Mouse (Mus musculus): ENCODE data around the gene Dgke. TPM values are rescaled to one million over a fixed set of nuclear protein-coding genes. Genes with fewer than 3 reads are reported as not detected.
"Not testable (repeated sequence)": the region's sequence is repeated elsewhere in the genome, so short reads cannot be mapped to it uniquely, and the experiment has no call there.

The Dgke gene
- total RNA-seq, 2 experiments from 2014 or later, result 0.84 to 1.8 TPM

DNA sequence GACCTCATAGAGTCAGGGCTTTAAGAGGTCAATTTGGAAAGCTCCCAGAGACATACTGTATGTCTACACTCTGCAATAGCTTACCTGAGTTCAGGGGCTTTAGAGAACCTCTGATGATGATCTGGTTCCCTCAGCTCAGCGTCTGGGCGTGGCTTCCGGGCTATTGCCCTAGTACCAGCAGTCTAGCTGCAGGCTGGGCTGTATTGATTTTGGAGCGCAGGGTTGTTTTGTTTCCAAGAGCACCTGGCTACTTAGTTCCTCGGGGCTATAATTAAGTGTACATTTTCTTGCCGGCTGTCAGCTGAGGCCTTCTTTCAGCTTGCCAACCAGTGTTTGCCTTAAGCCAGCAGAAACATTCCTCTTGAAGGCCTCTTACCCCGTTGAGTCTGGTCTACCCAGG is 57.2 kb downstream of the Dgke start:
- no peak for ATAC-seq (replicated peaks; ENCODE audit: low FRiP score, poor library complexity, severe bottlenecking)

DNA sequence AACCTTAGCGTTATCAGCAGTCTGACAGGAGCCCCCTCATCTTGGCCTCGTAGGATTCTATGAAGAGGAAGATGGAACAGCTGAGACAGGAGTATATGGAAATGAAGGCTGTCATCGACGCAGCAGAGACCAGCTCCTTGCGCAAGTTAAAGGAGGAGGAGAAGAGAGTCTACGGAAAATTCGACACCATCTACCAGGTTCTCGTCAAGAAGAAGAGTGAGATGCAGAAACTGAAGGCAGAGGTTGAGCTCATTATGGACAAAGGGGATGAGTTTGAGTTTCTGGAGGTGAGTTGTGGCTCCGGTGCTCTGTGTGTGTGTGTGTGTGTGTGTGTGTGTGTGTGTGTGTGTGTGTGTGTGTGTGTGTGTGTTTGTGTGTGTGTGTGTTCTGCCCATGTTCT is 57.6 kb downstream of the Dgke start:
- ATAC-seq (replicated peaks; ENCODE audit: low FRiP score, poor library complexity, severe bottlenecking), result no peak

DNA sequence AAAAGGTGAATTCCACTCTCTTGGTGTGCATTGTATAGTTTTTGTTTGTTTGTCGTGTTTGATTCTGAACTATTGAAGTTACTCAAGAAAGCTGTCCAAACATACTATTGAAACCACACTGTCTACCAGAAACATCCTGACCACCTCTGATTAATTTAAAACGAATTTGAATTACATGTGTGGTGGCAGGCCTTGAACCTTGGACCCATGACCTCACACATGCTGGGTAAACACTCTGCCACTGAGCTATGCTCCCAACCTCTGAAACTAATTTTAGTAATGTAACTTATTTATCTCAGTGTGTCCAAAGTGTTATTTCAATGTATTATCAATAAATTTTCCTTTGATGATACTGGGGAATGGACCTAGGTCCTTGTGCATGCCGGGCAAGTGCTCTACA is 59.1 kb downstream of the Dgke start:
- no peak for ATAC-seq (replicated peaks; ENCODE audit: low FRiP score, poor library complexity, severe bottlenecking)

DNA sequence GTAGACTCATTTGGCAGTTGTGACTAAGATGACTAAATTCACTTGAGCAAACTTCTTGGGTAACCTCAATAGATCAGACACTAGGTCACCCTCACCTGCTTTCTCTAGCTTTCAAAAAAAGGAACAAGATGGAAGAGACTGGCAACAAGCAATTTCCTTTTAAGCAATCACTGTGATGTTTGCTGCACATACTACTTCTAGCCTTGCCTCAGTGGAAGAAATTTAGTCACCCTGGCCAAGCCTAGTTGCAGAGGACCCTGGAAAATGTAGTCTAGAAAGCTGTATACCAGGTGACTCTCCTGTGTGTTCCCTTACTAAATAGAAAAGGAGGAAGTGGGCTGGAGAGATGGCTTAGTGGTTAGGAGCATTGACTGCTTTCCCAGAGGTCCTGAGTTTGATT is 60.2 kb downstream of the Dgke start:
- ATAC-seq (replicated peaks; ENCODE audit: low FRiP score, poor library complexity, severe bottlenecking), result no peak

DNA sequence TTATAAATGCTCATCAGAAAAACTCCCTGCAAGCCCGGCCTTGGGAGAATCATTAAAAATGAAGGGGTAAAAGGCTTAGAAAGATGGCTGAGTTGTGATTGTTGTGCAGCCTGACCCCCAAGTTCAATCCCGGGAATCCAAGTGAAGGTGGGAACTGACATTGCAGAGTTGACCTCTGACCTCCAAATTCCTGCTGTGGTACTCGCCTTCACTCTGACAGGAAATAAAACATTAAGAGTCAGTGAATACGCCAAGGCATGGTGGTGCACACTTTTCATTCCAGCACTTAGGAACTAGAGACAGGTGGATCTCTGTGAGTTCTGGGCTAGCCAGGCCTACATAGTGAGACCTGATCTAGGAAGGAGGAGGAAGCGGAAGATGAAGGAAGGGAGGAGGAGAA is 61.2 kb downstream of the Dgke start:
- no peak for ATAC-seq (replicated peaks; ENCODE audit: low FRiP score, poor library complexity, severe bottlenecking)

DNA sequence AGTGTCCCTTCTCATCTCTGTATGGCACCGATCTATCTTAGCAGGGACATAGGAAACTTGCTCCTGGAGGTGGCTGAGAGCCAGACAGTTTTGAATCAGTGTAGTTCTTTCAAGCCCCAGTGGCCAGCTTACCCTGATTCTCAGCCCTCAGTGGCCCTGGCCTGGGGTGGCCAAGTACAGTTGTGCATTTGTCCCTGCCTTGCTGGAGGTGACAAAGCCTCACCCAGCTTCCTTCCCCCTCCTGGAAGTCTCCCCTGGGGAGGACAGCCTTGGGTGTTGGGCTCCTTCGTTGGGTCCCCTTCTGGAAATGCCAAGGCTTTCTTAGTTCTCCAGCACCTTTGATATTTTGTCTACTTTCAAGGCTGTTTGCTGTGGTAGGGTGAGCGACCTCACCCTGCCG is 62.9 kb downstream of the Dgke start:
- ATAC-seq (replicated peaks; ENCODE audit: low FRiP score, poor library complexity, severe bottlenecking), result no peak

DNA sequence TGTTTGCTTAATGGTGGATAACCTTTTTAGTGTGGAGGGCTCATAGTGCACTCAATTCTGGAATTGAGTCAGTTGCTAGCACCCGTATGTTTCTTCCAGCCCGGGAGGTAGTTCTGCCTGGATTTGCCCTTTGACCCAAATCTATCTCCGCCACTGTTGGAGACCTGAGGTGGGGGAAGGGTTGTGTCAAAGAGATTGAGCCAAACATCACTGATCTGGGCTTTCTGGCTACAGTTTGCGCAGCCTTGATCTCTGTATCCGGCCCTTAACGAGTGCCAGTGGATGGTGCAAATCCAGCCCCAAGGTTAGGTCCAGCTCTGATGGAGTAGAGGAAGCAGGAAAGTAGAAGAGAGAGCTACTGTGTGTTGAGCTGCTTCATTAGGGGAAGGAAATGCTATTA is 63.6 kb downstream of the Dgke start:
- ATAC-seq (replicated peaks; ENCODE audit: low FRiP score, poor library complexity, severe bottlenecking), result no peak

DNA sequence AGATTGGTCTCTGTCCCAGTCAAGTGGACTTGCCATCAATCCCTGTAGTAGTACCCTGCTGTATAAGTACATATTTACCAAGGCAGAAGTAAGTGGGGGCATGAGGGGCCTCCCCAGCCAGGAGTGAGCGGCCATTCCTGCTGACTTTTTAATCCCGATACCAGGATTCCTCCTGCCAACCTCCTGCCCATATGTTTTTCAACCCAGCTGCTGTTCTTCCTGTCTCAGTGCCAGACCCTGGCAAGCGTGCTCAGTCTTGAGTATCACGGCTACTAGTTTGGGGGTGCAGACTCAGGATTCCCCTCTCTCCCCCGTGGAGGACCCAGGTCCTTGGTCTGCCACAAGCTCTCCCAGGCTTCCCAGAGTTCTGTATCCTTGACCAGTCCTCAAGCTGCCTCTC is 64.0 kb downstream of the Dgke start:
- no peak for ATAC-seq (replicated peaks; ENCODE audit: low FRiP score, poor library complexity, severe bottlenecking)

DNA sequence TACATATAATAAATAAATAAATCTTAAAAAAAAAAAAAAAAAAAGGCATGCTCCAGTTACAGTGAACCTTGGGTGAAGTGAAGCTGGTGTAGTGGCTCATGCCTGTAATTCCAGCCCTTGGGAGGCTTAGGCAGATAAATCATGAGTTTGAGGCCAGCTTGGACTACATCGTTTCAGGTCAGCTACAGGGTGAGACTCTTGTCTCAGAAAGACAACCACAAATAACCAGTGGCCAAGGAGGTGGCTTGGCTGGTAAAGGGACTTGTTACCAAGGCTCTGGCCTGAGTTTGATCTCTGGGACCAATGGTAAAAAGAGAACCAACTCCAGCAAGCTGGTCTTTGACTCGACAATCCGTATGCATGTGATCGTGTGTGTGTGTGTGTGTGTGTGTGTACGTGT is 64.6 kb downstream of the Dgke start:
- ATAC-seq (replicated peaks; ENCODE audit: low FRiP score, poor library complexity, severe bottlenecking), result no peak

DNA sequence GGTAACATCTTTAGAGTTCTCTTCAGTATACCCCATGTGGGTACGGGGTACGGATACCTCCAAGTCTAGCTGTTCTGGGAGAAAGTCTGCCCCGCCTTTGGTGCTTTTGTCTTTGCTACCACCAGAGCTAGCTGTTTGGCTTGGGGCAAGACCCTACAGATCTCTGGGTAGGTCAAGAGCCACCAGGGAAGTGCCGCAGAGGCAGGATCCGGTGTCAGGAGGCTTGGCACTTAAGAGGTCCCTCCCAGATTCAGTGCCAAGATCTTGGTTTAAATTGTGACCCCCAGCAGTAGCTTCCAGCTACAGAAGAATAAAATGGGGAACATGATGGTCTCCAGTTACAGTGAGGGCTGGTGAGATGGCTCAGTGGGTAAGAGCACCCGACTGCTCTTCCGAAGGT is 65.1 kb downstream of the Dgke start:
- ATAC-seq (replicated peaks; ENCODE audit: low FRiP score, poor library complexity, severe bottlenecking), result no peak

DNA sequence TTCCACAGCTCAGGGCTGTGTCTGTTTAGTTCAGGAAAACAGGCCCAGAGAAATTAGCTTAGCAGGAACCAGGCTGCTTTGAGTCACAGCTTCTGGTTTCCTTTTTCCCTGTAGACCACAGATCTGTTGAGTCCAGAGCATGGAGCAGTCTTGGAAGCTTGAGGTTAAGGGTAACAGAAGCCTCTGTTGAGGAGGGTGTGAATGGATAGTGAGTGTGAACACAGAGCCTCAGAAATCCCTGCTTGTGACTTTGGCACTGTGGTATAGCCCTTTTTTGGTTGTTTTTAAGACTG is 66.2 kb downstream of the Dgke start:
- no peak for ATAC-seq (replicated peaks; ENCODE audit: low FRiP score, poor library complexity, severe bottlenecking)

DNA sequence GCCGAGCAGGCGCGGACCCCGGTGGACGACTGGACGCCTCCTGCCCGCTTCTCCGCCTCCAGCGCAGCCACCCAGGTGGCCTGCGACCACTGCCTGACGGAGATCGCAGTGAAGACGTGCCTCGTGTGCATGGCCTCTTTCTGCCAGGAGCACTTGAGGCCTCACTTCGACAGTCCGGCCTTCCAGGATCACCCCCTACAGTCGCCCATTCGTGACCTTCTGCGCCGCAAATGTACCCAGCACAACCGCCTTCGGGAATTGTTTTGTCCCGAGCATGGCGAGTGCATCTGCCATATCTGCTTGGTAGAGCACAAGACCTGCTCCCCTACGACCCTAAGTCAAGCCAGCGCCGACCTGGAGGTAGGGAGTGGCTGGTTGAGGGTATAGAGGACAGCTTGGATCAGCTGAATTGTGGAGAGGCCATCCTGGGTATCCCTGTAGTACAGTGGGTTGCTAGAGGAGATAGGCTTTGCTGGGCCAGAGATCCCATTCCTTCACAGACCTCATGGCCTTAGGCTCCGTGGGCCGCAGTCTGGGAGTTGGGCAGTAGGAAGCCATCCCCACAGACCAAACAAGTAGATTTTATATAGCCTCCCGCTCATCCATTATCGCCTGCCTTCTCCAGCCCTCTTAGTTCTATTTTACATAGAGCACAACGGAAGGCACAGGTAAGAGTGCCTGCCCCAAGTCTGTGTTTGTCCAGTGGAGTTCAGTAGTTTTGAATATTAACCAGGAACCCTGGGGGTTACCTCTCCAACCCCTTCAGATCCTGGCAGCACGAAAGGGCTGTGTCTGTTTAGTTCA is 66.7 kb downstream of the Dgke start:
- peak; percentile 44 for ATAC-seq (replicated peaks; ENCODE audit: low FRiP score, poor library complexity, severe bottlenecking)

DNA sequence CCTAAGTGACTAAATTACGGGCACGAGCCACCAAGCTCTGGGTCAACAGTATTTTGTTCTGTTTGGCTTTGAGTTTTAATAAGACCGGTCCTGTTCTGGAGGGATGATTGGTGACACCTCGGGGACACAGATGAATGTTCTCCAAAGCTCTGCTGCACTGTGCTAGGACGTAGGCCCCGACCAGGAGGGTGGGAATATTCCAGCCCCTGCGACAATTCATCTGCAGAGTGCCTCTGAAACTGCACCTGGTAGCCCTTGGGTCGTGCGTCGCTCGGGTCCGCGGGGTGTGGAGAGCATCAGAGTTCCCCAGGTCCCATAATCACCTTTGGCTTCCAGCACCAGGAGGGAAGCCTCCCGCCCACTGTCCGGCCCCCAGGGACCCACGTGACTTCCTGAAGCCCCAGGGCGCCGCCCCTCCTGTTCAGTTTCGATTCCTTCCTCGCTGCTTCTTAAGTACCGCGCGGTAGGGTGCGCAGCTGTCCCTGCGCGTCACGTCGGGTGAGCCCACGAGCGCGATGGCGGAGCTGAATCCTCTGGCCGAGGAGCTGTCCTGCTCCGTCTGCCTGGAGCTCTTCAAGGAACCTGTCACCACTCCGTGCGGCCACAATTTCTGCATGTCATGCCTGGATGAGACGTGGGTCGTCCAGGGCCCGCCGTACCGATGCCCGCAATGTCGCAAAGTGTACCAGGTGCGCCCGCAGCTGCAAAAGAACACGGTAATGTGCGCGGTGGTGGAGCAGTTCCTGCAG is 67.5 kb downstream of the Dgke start, which contains the start of gene Trim25:
Trim25 (plus strand) TSS at position 403 of the 749 bp plus-strand sequence.
- ATAC-seq (replicated peaks; ENCODE audit: low FRiP score, poor library complexity, severe bottlenecking), result peak; percentile 95

DNA sequence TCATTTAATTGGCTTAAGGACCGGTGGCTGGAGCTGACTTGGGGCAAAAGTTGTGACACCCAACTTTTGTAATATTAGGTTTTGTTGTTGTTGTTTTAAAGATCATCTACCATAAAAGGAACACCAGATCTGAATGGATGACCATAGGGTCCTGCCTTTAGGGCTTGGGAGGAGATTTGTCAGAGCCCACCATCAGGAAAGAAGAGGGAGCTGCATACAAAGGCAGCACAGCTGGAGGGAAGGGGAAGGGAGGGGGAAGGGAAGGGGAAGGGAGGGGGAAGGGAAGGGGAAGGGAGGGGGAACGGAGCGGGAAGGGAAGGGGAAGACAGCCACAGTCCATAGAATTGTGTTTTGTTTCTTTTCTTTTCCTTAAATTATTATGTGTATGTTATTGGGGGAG is 68.2 kb downstream of the Dgke start:
- ATAC-seq (replicated peaks; ENCODE audit: low FRiP score, poor library complexity, severe bottlenecking), result no peak

DNA sequence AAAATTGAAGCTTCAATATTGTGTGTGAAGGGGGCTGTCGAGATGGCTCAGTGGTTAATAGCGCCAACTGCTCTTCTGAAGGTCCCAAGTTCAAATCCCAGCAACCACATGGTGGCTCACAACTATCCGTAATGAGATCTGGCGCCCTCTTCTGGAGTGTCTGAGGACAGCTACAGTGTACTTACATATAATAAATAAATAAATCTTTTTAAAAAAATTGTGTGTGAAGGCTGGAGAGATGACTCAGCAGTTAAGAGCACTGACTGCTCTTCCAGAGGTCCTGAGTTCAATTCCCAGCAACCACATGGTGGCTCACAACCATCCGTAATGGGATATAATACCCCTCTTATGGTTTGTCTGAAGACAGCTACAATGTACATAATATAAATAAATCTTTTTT is 69.3 kb downstream of the Dgke start:
- not testable (repeated sequence) for ATAC-seq (replicated peaks; ENCODE audit: low FRiP score, poor library complexity, severe bottlenecking)

DNA sequence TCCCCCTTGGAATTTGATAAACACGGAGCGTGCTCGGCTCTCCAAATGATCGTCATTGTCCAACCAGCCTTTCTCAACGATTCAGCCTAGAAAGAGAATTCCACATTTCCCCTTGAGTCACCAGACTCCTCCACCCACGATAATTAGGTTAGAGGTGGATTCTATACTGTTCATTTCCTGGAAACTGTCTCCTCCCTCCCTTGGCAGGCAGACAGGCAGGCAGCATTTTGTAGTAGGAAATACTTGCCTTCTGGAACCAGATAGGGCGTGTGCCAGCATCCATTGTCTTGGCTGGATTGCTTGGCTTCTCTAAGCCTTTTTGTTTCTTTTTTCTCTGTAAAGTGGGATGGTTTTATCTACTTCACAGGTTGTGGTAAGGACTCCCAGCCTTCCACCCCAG is 70.2 kb downstream of the Dgke start:
- ATAC-seq (replicated peaks; ENCODE audit: low FRiP score, poor library complexity, severe bottlenecking), result no peak

DNA sequence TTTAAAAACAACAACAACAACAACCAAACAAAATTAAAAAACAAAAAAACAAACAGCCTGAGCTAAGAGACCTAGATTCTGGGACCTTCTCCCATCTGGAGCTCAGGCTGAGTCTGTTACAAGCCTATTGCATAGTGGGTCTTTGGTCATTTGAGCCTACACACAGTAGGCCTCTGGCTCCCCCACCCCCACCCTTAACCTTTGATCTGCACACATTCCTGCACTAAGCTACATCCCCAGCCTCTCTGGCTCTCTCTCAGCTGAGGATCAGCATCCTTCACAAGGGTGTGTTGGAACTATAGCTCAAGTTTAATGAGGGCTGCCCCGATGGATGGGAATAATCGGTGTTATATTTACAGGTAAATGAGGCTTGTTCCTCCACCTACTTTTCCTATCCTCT is 71.0 kb downstream of the Dgke start:
- no peak for ATAC-seq (replicated peaks; ENCODE audit: low FRiP score, poor library complexity, severe bottlenecking)

DNA sequence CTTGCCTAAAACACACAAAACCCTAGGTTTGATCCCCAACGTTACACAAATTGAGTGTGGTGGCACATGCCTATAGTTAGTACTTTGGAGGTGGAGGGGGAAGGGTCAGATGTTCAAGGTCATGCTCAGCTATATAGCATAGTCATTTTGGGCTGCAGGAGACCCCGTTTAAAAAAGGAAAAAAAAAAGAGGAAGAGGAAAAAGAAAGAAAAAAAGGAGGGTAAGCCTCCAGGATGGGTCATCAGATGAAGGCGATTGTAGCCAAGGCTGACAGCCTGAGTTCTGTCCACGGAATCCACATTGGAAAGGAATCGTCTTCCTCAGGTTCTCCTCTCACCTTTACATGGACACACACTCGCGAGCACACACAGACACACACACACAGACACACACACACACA is 72.2 kb downstream of the Dgke start:
- ATAC-seq (replicated peaks; ENCODE audit: low FRiP score, poor library complexity, severe bottlenecking), result no peak

DNA sequence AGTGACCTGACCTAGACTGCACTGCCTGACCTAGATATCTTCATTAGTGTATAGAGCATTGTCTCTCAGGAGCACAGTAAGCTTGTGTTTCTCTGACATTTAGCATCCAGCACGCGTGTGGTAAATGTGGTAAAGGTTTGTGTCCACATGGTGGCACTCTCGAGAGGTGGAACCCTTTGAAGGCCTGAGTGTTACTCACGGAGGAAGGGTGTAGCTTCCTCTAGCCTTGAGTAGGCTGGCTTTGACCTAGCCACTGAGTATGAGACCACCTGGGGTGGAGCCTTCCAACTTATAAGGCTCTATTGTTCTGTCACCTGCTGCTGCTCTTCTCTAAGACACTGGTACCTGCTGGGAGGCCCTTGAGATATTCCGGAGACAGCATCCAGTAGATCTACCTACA is 73.0 kb downstream of the Dgke start:
- ATAC-seq (replicated peaks; ENCODE audit: low FRiP score, poor library complexity, severe bottlenecking), result peak; percentile 66

DNA sequence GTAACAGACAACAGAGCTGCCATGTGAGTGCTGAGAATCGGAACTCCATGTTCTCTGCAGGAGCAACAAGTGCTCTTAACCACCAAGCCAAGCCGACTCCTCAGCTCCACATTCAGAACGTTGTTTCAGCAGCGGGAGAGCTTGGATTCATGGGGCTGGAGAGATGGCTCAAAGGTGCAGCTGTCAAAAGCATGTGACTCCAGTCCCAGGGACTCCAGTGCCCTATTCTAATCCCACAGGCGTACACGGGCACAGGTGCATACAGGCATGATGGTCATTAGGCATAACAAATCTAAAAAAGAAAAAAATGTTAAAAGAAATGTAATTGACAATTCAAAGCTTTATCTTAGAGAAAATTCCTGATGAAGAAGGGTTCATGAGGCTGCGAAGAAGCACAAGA is 73.5 kb downstream of the Dgke start:
- ATAC-seq (replicated peaks; ENCODE audit: low FRiP score, poor library complexity, severe bottlenecking), result no peak

DNA sequence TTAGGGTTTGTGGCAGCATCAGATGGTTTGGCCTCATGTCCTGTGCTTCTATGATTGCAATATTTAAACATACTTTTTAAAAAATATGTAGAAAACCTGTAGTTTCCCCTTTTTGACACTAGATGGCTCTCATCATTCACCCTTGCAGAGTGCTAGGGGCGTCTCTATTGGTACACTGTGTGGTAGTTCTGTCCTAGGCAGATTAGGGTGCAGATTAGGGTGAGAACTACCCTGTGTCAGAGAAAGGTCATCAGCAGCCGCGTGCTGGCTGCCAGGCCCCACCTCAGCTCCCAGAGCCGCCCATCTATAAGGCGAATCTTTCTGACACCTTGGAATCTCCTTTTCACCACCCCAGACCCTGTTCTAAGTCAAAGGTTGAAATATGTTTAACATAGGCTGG is 77.1 kb downstream of the Dgke start:
- peak; percentile 82 for ATAC-seq (replicated peaks; ENCODE audit: low FRiP score, poor library complexity, severe bottlenecking)

DNA sequence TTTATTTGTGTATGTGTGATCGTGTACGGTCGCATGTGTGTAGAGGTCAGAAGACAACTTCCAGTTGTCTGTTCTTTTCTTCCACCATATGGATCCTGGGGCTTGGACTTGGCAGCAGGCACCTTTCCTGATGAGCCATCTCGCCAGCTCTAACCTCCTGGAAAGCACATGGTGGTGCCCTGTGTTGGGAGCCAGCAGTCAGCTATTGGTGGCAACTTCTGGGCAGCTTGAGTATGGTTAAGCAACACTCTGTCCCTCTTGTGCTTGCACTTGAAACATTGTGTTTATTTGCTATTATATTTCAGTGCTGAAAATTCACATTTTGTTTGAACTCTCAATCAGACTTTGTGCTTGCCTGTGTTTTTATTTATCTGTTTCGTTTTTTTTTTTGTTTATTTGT is 77.7 kb downstream of the Dgke start:
- ATAC-seq (replicated peaks; ENCODE audit: low FRiP score, poor library complexity, severe bottlenecking), result no peak

Measured in erythroid progenitor cell, adult 5-6 weeks (primary cell).